Mouse (Mus musculus) induced T-regulatory cell, adult 2 months (primary cell): ENCODE data around the gene Cpne2.

Source experiments
- DNase-seq: peaks from one replicate; pipeline ENCODE4 v3.0.0-alpha.2; 2012; ENCODE audit warnings: low read depth

The Cpne2 gene

GRCm38 (mm10) chr8:94537456-94537855 lies 4.7 kb downstream of the Cpne2 start:
- no peak for DNase-seq

- no peak for DNase-seq
Measured at GRCm38 (mm10) chr8:94540025-94540424, 7.2 kb downstream of the Cpne2 start.

- DNase-seq = no peak
Measured at GRCm38 (mm10) chr8:94540889-94541795, 8.4 kb downstream of the Cpne2 start.

GRCm38 (mm10) chr8:94543981-94544380 lies 11.2 kb downstream of the Cpne2 start:
- DNase-seq = no peak

- DNase-seq = no peak
Measured at GRCm38 (mm10) chr8:94549041-94549440, 16.3 kb downstream of the Cpne2 start.

- DNase-seq = no peak
Measured at GRCm38 (mm10) chr8:94549482-94549881, 16.7 kb downstream of the Cpne2 start.

- no peak for DNase-seq
Measured at GRCm38 (mm10) chr8:94549998-94550397, 17.2 kb downstream of the Cpne2 start.

GRCm38 (mm10) chr8:94551471-94552422 lies 19.0 kb downstream of the Cpne2 start:
- DNase-seq = no peak

- no peak for DNase-seq
Measured at GRCm38 (mm10) chr8:94552696-94553095, 19.9 kb downstream of the Cpne2 start.

GRCm38 (mm10) chr8:94557281-94557680 lies 24.5 kb downstream of the Cpne2 start:
- no peak for DNase-seq

GRCm38 (mm10) chr8:94561256-94561655 lies 28.5 kb downstream of the Cpne2 start:
- no peak for DNase-seq

GRCm38 (mm10) chr8:94564421-94564820 lies 31.6 kb downstream of the Cpne2 start:
- no peak for DNase-seq

GRCm38 (mm10) chr8:94566033-94566432 lies 33.2 kb downstream of the Cpne2 start:
- DNase-seq = no peak

GRCm38 (mm10) chr8:94566446-94567158 lies 33.8 kb downstream of the Cpne2 start:
- no peak for DNase-seq

- DNase-seq = no peak
Measured at GRCm38 (mm10) chr8:94567159-94567849, 34.5 kb downstream of the Cpne2 start.

- no peak for DNase-seq
Measured at GRCm38 (mm10) chr8:94568098-94568497, 35.3 kb downstream of the Cpne2 start.

- DNase-seq = no peak
Measured at GRCm38 (mm10) chr8:94569419-94569818, 36.6 kb downstream of the Cpne2 start.

GRCm38 (mm10) chr8:94571896-94572295 lies 39.1 kb downstream of the Cpne2 start:
- no peak for DNase-seq

GRCm38 (mm10) chr8:94574159-94574907 lies 41.5 kb downstream of the Cpne2 start:
- no peak for DNase-seq

- no peak for DNase-seq
Measured at GRCm38 (mm10) chr8:94575148-94575547, 42.4 kb downstream of the Cpne2 start.
